Mouse (Mus musculus): ENCODE measurements around the gene Nckap5l. TPM values are rescaled to one million over a fixed set of nuclear protein-coding genes. Genes with fewer than 3 reads are reported as not detected.
"Not testable (repeated sequence)": the region's sequence is repeated elsewhere in the genome, so short reads cannot be mapped to it uniquely, and the experiment has no call there.

Nckap5l gene
- total RNA-seq, 1 experiment from 2014 or later, result 2.0 TPM

DNA sequence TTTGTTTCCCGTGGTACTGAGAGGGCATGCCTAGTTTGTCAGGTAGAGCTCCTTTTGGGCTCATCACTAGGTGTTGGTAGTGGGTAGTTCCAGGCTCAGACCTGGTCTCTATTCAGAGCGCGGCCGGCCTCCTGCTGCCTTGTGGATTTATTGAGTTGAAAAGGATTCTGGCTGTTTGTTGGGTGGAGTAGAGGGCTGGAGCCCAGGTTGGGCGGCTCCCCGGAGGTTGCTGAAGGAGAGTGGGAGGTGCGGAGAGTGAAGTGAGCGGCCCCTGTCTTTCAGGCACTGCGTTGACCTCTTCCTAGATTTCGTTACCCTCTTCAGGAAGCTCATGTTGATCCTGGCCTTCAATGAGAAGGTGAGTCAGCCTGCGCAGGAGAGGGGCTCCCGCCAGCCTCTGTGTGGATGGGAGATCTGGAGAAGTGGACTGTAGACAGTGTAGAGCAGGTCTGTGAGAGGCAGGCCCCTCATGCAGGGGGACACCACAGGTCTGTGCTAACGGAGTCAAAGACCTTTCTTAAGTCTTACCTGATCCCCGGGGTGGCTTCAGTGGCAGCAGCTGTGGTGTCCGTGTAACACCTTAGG is 50.5 kb downstream of the Nckap5l start:
- ATAC-seq (ENCODE audit: extremely low read depth, insufficient number of reproducible peaks, low FRiP score, poor library complexity, severe bottlenecking), result no peak

GRCm38 (mm10) chr15:99405150-99405549 is 52.4 kb downstream of the Nckap5l start:
- ATAC-seq (ENCODE audit: extremely low read depth, insufficient number of reproducible peaks, low FRiP score, poor library complexity, severe bottlenecking), result no peak

GRCm38 (mm10) chr15:99403159-99403889 is 54.2 kb downstream of the Nckap5l start:
- ATAC-seq (ENCODE audit: extremely low read depth, insufficient number of reproducible peaks, low FRiP score, poor library complexity, severe bottlenecking), result no peak

GRCm38 (mm10) chr15:99400602-99401001 is 56.9 kb downstream of the Nckap5l start:
- peak; percentile 55 for ATAC-seq (ENCODE audit: extremely low read depth, insufficient number of reproducible peaks, low FRiP score, poor library complexity, severe bottlenecking)

DNA sequence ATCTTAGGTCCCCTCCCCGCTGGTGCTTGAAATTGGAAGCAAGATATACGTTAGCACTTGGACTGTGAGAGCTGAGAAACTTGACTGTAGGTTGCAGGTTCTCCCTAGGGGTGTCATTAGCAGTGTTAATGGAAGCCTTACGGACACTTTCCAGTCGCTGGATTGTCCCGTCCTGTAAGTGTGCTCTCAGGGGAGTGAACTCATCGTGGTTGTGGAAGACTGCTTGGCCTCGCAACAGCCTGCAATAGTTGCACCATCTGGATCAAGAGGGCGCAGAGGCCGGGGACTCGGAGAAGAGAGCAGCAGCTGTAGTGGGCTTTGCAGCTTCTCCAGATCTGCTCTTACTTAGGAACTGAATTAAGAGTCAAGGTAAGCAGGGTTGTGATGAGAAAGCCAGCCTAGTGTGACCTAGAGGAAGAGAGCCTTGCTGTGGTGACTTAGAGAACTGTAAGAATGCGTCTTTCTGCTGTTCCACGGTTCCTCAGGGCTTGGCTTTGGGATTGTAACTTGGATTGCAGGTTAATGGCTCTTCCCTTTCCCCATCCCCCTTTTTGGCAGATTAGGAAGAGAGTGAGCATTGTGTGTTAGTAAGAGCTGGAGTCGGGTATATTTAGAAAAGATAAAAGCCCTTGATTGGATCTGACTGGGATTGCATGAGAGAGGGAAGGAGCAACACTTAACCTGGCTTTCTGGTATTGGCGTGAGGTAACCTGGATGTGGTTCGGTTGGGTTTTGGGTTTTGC is 57.9 kb downstream of the Nckap5l start:
- ATAC-seq (ENCODE audit: extremely low read depth, insufficient number of reproducible peaks, low FRiP score, poor library complexity, severe bottlenecking), result no peak

- no peak for ATAC-seq (ENCODE audit: extremely low read depth, insufficient number of reproducible peaks, low FRiP score, poor library complexity, severe bottlenecking)
Measured at GRCm38 (mm10) chr15:99397622-99398021, 59.9 kb downstream of the Nckap5l start.

DNA sequence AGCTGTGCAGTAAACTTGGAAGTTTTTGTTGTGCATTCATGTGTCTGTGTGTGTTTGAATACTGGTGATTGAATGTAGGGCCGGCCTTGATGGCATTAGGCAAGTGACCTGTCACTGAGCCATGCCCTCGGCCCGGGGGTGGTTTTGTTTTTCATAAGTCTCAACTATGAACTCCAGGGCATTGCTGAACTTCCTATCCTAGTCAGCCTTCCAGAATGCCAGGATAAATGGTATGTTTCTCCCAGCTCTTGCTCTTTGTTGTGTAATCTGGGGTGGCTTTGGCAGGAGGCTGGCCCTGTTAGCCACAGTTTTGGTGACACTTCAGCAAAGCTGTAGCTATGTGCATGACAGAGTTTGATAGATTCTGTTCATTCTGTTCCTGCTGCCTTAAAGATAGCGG is 60.7 kb downstream of the Nckap5l start:
- ATAC-seq (ENCODE audit: extremely low read depth, insufficient number of reproducible peaks, low FRiP score, poor library complexity, severe bottlenecking), result no peak

- ATAC-seq (ENCODE audit: extremely low read depth, insufficient number of reproducible peaks, low FRiP score, poor library complexity, severe bottlenecking), result no peak
Measured at GRCm38 (mm10) chr15:99396462-99396861, 61.1 kb downstream of the Nckap5l start.

DNA sequence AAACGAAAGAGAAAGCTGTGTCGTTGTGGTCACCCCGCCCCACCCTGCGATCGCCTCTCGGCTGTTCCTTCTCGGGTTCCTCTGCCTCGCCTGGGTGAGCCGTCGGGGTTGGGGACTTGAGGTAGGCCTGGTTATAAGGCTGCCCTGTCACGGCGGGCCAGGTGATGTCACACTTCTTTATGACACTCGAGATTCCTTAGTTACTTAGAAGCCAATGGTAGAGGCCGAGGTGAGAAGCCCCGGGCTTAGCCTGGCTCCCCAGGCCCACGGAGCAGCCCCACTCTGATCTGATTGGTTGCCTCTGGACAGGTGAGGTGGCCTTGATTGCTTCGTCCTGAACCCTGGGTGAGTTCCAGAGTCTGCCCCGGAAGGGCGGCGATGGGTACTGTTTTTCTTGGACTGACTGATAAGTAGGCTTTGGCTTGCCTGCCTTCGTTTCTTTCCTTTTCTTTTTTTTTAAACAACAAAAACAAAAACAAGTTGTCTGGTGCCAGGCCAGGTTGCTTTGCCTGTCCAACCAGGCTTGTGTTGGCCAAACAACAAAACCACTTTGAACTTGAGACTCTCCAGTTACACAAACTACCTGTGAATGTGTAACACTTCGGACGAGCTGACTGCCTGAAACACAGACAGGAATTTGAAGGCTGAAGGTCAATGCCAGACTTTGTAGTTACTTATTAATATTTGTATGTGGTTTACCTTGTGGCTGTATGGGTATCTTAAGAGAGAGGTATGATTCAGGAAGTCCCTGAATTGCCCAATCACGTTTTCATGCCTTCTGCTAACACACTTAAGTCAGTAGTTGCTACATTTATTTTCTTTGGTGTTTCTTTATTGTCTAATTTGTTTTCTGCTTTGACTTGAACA is 63.9 kb downstream of the Nckap5l start:
- ATAC-seq (ENCODE audit: extremely low read depth, insufficient number of reproducible peaks, low FRiP score, poor library complexity, severe bottlenecking), result peak; percentile 52

- ATAC-seq (ENCODE audit: extremely low read depth, insufficient number of reproducible peaks, low FRiP score, poor library complexity, severe bottlenecking), result peak; percentile 90
Measured at GRCm38 (mm10) chr15:99392486-99393385, 64.8 kb downstream of the Nckap5l start, which contains the start of gene Tmbim6. TSS of gene Tmbim6 (plus strand) at chr15:99392882.

GRCm38 (mm10) chr15:99391975-99392374 is 65.6 kb downstream of the Nckap5l start:
- ATAC-seq (ENCODE audit: extremely low read depth, insufficient number of reproducible peaks, low FRiP score, poor library complexity, severe bottlenecking), result no peak

GRCm38 (mm10) chr15:99390472-99391401 is 66.8 kb downstream of the Nckap5l start:
- no peak for ATAC-seq (ENCODE audit: extremely low read depth, insufficient number of reproducible peaks, low FRiP score, poor library complexity, severe bottlenecking)

DNA sequence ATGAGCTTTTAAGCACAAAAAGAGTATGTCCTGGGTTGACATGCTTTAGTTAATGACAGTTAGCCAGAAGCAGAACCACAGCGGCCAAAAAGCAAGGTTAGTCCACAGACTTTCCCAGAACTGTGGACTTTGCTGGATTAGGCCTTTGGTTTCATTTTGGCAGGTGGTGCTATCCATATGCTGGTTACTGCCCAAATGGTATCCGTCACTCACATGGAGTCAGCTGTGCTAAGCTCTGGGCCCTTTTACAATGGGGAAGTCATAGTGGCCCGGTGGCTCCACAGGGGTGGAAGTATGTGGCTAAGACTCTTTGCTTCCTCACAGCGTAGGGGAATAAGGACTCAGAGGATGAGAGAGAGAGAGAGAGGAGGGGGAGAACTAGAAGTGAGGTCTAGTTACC is 69.6 kb downstream of the Nckap5l start:
- peak; percentile 45 for ATAC-seq (ENCODE audit: extremely low read depth, insufficient number of reproducible peaks, low FRiP score, poor library complexity, severe bottlenecking)

- ATAC-seq (ENCODE audit: extremely low read depth, insufficient number of reproducible peaks, low FRiP score, poor library complexity, severe bottlenecking), result no peak
Measured at GRCm38 (mm10) chr15:99386796-99387195, 70.8 kb downstream of the Nckap5l start.

GRCm38 (mm10) chr15:99386110-99386509 is 71.4 kb downstream of the Nckap5l start:
- not testable (repeated sequence) for ATAC-seq (ENCODE audit: extremely low read depth, insufficient number of reproducible peaks, low FRiP score, poor library complexity, severe bottlenecking)

DNA sequence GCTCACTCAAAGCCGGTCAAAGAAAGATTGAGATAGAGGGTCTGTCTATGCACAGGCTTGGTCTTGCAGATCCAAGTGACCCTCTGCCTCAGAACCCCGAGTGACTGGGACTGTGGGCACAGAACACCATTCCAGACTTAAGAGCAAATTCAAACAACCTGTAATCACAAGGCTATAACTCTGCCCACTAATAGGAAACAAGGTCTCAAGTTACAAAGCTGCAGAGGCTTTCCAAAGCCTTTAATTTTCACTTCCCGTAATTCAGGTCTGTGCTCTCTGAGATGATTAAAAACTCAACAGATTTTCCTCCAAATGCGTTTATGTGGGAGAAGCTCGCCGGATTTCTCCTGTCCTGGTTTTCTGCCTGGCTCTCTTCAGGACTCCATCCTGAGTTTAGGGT is 73.5 kb downstream of the Nckap5l start:
- ATAC-seq (ENCODE audit: extremely low read depth, insufficient number of reproducible peaks, low FRiP score, poor library complexity, severe bottlenecking), result no peak

GRCm38 (mm10) chr15:99382893-99383292 is 74.7 kb downstream of the Nckap5l start:
- no peak for ATAC-seq (ENCODE audit: extremely low read depth, insufficient number of reproducible peaks, low FRiP score, poor library complexity, severe bottlenecking)
